Mouse (Mus musculus) A20 (cell line): Measurements from ENCODE around the gene Clasp2.
A peak's percentile ranks its signal among the peaks of the same experiment; 100 is the strongest.
"Not testable (repeated sequence)": the region's sequence is repeated elsewhere in the genome, so short reads cannot be mapped to it uniquely, and the experiment has no call there.

Source experiments
- DNase-seq: peaks from one replicate; pipeline ENCODE4 v3.0.0-alpha.2; 2011; ENCODE audit warnings: low read depth, low spot score

The Clasp2 gene

DNA sequence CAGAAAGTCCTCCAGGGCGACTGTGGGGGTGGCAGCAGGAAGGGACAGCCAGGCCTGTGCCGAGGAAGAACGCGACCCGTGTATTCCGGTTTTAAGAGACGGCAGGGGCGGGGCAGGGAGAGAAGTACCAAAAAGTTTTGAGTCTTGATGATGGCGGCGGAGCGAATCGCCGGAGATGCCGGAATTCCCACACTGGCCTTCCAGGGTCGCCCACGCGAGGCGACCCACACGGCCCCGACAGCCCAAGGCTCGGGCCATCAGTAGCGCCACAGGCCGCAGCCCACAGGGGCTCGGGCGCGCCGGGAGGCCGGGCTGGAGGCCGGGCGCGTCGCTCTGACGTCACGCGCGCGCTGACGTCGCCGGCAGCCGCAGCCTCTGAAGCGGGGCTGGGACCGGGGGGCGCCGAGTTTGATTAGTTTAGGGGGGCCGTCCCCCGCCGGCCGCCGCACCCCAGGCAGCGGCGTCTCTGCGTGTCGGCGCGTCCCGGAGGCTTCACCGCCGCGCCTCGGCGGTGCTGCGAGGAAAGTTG lies at the start of gene Clasp2:
Gene Clasp2 (plus strand): TSS at position 366 of the 529 bp plus-strand sequence.
- DNase-seq: peak; percentile 94

GRCm38 (mm10) chr9:113701441-113702160 lies 39.7 kb upstream of the Clasp2 start:
- DNase-seq: no peak

- DNase-seq: no peak
These were observed 35.2 kb upstream of the Clasp2 start for GRCm38 (mm10) chr9:113706108-113706507.

- peak; percentile 12 for DNase-seq
These were observed 34.4 kb upstream of the Clasp2 start for GRCm38 (mm10) chr9:113706841-113707240.

DNA sequence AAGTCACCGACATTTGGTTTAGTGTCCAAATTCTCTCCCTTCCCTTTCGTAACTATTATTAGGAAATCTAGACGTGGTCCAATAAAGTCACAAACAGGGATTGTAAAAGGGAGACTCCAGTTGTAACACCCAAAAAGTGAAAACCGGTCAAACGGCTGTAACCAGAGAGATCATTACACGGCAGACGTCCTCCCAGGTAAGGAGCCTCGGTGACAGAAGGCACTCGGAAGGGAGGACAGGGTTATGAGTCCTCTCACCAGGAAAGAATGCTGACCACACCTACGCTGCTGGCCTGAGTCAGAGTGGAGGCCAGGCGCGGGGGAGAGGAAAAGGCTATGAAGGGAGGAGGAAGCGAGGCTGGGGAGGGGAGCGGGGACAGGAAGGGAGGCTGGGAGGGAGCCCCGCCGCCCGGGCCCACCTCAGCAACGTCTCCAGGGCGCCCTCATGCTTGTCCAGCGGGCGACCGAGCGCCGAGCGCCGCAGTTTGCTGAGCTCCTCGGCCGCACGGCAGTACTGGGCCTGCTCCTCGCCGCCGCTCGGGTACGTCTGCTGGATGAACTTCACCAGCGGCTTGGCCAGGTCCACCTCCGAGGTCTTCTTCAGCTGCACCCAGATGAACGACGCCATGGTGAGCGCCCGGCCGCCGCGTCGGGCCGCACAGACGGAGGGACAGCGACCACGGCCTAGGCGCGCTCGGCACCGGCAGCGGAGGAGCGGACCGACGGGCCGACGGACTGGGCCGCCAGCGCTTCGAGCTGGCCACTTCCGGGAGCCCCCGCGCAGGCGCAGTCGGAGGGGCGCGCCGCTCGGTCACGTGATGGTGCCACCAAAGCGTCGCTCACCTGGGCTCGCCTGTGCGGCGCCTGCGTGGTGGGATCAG lies 33.6 kb upstream of the Clasp2 start, which contains the start of gene Pdcd6ip:
Gene Pdcd6ip (minus strand): TSS at position 779 of the 880 bp plus-strand sequence.
- DNase-seq: peak; percentile 94

- DNase-seq: peak; percentile 78
These were observed 32.7 kb upstream of the Clasp2 start for GRCm38 (mm10) chr9:113708361-113709280.

DNA sequence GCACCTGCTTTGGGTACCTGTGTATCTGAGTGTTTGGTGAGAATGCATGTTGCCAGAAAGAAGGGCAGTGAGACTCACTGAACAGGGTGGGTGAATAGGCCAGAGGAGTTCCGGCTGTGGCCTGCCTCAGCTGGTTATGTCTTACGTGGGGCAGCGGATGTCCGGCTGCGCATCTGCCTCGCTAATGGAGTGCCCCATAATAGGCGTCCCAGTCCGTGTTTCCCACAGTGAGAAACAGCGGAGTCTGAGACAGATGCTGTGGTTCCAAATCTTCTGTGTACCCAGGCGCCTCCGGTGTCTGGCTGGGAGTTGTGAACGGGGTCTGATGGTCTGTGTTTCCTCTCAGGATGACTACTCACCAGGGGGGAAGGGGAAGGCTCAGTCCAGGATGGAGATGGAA lies 30.4 kb upstream of the Clasp2 start:
- DNase-seq: no peak

GRCm38 (mm10) chr9:113719063-113719462 lies 22.2 kb upstream of the Clasp2 start:
- DNase-seq: peak; percentile 43

DNA sequence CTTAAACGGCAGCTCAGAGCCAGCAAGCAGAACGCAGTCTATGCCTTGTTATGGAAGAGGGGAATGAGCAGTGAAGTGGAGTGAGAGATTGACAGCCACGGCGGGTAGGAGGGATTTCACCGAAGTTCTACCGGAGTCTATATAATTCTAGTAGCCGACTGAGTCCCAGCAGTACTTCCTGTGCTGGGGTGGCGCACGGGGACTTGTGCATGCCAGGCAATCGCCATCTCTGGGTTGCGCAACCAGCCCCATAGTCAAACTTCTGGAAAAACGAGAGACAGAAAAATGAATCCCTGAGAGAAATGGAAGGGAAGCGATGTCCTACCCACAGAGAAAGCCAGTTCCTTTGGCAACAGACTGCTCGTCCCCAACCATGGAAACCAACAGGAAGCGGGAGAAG lies 16.6 kb upstream of the Clasp2 start:
- DNase-seq: no peak

- not testable (repeated sequence) for DNase-seq
These were observed 15.7 kb upstream of the Clasp2 start for GRCm38 (mm10) chr9:113725609-113726008.

- DNase-seq: no peak
These were observed 15.1 kb upstream of the Clasp2 start for GRCm38 (mm10) chr9:113726131-113726530.

DNA sequence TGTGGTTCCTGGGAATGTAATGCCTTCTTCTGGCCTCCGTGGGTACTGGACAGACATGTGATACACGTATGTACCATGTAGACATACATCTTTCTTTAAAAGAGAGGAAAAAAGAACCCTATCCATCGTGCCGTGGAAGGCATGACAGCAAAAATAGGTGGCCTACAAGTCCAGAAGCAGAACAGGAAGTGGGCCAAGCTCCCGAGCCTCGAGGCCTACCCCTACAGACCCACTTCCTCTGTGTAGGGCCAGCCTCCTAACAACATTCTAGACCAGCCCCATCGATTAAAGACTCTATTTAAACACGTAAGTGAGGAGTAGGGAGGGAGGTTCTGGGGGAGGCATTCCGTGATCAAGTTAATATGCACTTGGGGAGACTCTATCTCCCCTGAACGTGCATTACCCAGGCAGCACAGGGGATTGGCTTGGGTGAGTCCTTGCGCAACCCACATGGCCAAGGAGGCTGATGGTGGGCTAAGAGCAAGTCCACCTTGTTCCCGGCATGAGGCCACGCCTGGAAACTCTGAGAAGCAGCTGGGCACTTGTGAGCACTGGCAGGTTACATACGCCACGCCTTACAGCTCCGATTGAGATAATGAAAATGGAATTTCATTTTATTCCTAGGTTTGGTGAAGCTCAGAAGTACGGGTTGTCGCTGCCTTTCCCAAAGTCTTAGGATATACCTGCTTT lies 14.1 kb upstream of the Clasp2 start:
- DNase-seq: no peak

- no peak for DNase-seq
These were observed 9.7 kb upstream of the Clasp2 start for GRCm38 (mm10) chr9:113731540-113731939.

- DNase-seq: no peak
These were observed 5.4 kb upstream of the Clasp2 start for GRCm38 (mm10) chr9:113735920-113736319.

GRCm38 (mm10) chr9:113738021-113738420 lies 3.3 kb upstream of the Clasp2 start:
- DNase-seq: no peak

GRCm38 (mm10) chr9:113738941-113739340 lies 2.3 kb upstream of the Clasp2 start:
- no peak for DNase-seq

DNA sequence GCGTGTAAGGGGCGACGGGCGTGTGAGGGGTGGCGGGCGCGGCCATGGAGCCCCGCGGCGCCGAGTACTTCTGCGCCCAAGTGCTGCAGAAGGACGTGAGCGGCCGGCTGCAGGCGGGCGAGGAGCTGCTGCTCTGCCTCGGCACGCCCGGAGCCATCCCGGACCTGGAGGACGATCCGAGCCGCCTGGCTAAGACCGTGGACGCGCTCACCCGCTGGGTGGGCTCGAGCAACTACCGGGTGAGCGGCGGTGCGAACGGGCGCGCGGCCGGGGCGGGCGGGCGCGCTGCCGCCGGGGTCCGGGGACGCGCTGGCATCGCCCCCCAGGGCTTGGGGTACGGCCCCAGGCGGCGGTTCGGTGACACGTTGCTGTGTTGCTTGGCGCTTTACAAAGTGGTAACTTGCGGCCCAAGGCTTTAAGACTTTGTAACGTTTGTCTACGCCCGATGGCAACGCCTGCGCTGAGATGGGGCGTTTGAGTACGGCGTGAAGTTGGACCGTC lies 414 bp downstream of the Clasp2 start:
- DNase-seq: peak; percentile 85

- DNase-seq: peak; percentile 70
These were observed 1.1 kb downstream of the Clasp2 start for GRCm38 (mm10) chr9:113742361-113742794.

GRCm38 (mm10) chr9:113743291-113743690 lies 2.0 kb downstream of the Clasp2 start:
- peak; percentile 69 for DNase-seq

GRCm38 (mm10) chr9:113749356-113749755 lies 8.1 kb downstream of the Clasp2 start:
- no peak for DNase-seq
